Mouse (Mus musculus) kidney, adult 10 weeks (tissue): ENCODE data around the gene Mettl4. TPM values are rescaled to one million over a fixed set of nuclear protein-coding genes. Genes with fewer than 3 reads are reported as not detected.

Source experiments
- polyA plus RNA-seq: library from polyadenylated mRNA; stranded (reverse); fragments of 350-450 nt; fragmentation: Illumina TruSeq; extraction: RNeasy Lipid Tissue Mini Kit (QIAGEN cat#74804); gene quantifications from one replicate; pipeline ENCODE4 v1.2.3, GENCODE M21; 2014; ENCODE audit warnings: low read depth, low replicate concordance

Mettl4 gene
- polyA plus RNA-seq: 40.6 TPM

DNA sequence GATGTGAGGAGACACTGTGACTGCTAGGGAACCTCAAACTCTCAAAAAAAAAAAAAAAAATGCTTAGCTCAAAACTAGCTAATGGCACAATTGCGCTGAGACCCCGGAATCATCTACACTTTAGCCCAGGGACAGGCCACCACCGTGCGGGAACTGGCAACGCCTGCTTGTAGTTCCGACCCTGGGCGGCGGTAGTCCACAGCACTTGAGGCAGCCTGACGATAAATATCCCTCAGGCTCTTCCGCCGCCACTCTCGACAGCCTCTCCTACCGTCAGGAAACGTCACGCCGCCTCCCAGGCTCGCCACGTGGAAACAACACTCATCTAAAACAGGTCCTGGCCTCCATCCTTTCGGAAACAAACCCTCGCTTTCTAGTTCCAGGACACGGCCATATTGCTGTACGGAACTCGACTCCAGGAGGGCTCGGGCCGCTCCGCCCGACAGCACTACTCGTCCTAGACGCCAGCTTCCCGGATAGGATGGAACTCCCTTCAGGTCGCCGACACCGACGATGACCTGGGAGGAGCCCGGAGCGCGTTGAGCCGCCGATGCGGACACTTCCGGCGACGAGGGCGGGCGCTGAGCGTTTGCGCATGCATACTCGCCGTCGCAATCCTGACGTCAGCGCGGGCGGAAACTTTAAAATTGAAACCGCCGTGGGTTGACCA is at the start of gene Mettl4:
Gene Mettl4 (minus strand): TSS at position 554 of the 670 bp plus-strand sequence.

